Mouse (Mus musculus) hindbrain, postnatal 0 days (tissue): ENCODE results near the gene Pard6a. TPM values are rescaled to one million over a fixed set of nuclear protein-coding genes. Genes with fewer than 3 reads are reported as not detected.
A peak's percentile ranks its signal among the peaks of the same experiment; 100 is the strongest.

ENCODE experiments used
- ATAC-seq: fragments of 200-750 bp; cut with Nextera tagmentation; 2 replicates; pipeline ENCODE4 v1.8.0; 2017; ENCODE audit warnings: mild to moderate bottlenecking, moderate TSS enrichment, moderate library complexity
- DNase-seq: peaks from one replicate; pipeline ENCODE4 v3.0.0-alpha.2; 2015; ENCODE audit warnings: low spot score
- H3K27ac ChIP-seq: fragments of 300-500 bp; sonication (generic); 2 replicates; pipeline ENCODE4 v1.5.1; 2014; ENCODE audit warnings: mild to moderate bottlenecking
- H3K27me3 ChIP-seq: fragments of 300-500 bp; sonication (generic); 2 replicates; pipeline ENCODE4 v1.6.1; 2014; ENCODE audit warnings: low read length, mixed read lengths; ENCODE audit not compliant: insufficient read depth
- H3K36me3 ChIP-seq: fragments of 300-500 bp; sonication (generic); 2 replicates; pipeline ENCODE4 v1.6.1; 2014; ENCODE audit warnings: low read length, mixed read lengths; ENCODE audit not compliant: insufficient read depth
- H3K4me1 ChIP-seq: fragments of 300-500 bp; sonication (generic); 2 replicates; pipeline ENCODE4 v1.6.1; 2014; ENCODE audit warnings: antibody characterized with exemption, low read length, mixed read lengths; ENCODE audit not compliant: insufficient read depth
- H3K4me2 ChIP-seq: fragments of 300-500 bp; sonication (generic); 2 replicates; pipeline ENCODE4 v1.6.1; 2014; ENCODE audit warnings: low read depth, mild to moderate bottlenecking, low read length, moderate library complexity, mixed read lengths
- H3K4me3 ChIP-seq: fragments of 300-500 bp; sonication (generic); 2 replicates; pipeline ENCODE4 v1.5.1; 2014; ENCODE audit warnings: low read length
- H3K9ac ChIP-seq: fragments of 300-500 bp; sonication (generic); replicated peaks from 2 replicates; pipeline ENCODE4 v1.6.1; 2014; ENCODE audit warnings: mild to moderate bottlenecking, low read length, moderate library complexity, mixed read lengths
- H3K9me3 ChIP-seq: fragments of 300-500 bp; sonication (generic); 2 replicates; pipeline ENCODE4 v1.6.1; 2016; ENCODE audit warnings: low read length, mixed read lengths
- CTCF ChIP-seq: IDR thresholded peaks from 2 replicates; pipeline ENCODE4 v1.5.1; 2016; ENCODE audit warnings: antibody characterized with exemption, control low read depth, low read depth
- WGBS: fragments of 180-500 bp; shearing (Covaris S2); extraction: QIAGEN DNeasy Blood & Tissue Kit; methylation state at CpG from one replicate; pipeline ENCODE4 v1.1.7; 2014; 5-methylcytosine and 5-hydroxymethylcytosine counted together
- polyA plus RNA-seq: library from polyadenylated mRNA; unstranded; fragments of >200 nt; fragmentation: Nextera tagmentation; extraction: Ambion mirVana; gene quantifications from 2 replicates; pipeline ENCODE4 v1.2.1, GENCODE M21; 2015
- total RNA-seq: library from RNA; depleted of rRNA; stranded (reverse); fragments of >200 nt; gene quantifications from 2 replicates; pipeline ENCODE4 v1.2.3, GENCODE M21; 2014; rRNA removed

The Pard6a gene
- total and polyA plus RNA-seq, 2 experiments from 2014 or later = 67.6 to 74.4 TPM

- ATAC-seq (no peak), DNase-seq (no peak)
- no peaks in the 10 kb centered on the region for H3K9me3 ChIP-seq
- no peak overlapping the region for H3K4me2 ChIP-seq
- H3K9ac ChIP-seq = no peak overlapping the region
- H3K4me1 ChIP-seq = no peaks in the 10 kb centered on the region
- no peak overlapping the region for H3K27ac ChIP-seq
- no peak overlapping the region for H3K4me3 ChIP-seq
- H3K27me3 ChIP-seq = no peaks in the 10 kb centered on the region
- no peak for TF ChIP-seq CTCF
- WGBS = 90% methylated on average over 5 of the region's 5 CpGs
- H3K36me3 ChIP-seq = no peaks in the 10 kb centered on the region
Measured at GRCm38 (mm10) chr8:105739216-105739615, 38.3 kb downstream of the Pard6a start.

GRCm38 (mm10) chr8:105743301-105743700, 42.4 kb downstream of the Pard6a start:
- H3K36me3 ChIP-seq = no peaks in the 10 kb centered on the region
- no peaks in the 10 kb centered on the region for H3K27me3 ChIP-seq
- no peaks in the 10 kb centered on the region for H3K9me3 ChIP-seq
- DNase-seq (no peak), ATAC-seq (no peak)
- H3K4me2 ChIP-seq = no peak overlapping the region
- no peak for TF ChIP-seq CTCF
- H3K9ac ChIP-seq = no peak overlapping the region
- WGBS = 88% methylated on average over 4 of the region's 4 CpGs
- H3K4me1 ChIP-seq = no peaks in the 10 kb centered on the region
- no peak overlapping the region for H3K27ac ChIP-seq
- no peak overlapping the region for H3K4me3 ChIP-seq

GRCm38 (mm10) chr8:105750606-105751005, 49.7 kb downstream of the Pard6a start:
- Histone ChIP-seq H3K36me3 (no peaks in the 10 kb centered on the region), H3K9ac (peak overlapping the region; percentile 26; the same call in 1 of the 2 replicates), H3K4me2 (peak overlapping the region; percentile 27), H3K27ac (peak overlapping the region; percentile 2; the same call in 1 of the 2 replicates), H3K4me3 (no peak overlapping the region), H3K27me3 (no peaks in the 10 kb centered on the region), H3K9me3 (no peaks in the 10 kb centered on the region), H3K4me1 (peaks cover 7% of the 10 kb centered on the region)
- peak; percentile 75 for DNase-seq
- TF ChIP-seq CTCF = no peak
- 0 out of 2 replicates have a peak, but pooled peaks have one; percentile 21 for ATAC-seq
- 9% methylated on average over 11 of the region's 11 CpGs for WGBS

Other genes with a start within 250 kb of the Pard6a start
- gene Tppp3, start 229.6 kb upstream of the Pard6a start, total RNA-seq = 106 and 108 TPM in 2 replicates
- gene Tppp3, start 229.6 kb upstream of the Pard6a start, polyA plus RNA-seq = 197 and 201 TPM in 2 replicates
- 49.3 and 54.2 TPM in 2 replicates for gene Zdhhc1, start 204.2 kb upstream of the Pard6a start, total RNA-seq
- gene Zdhhc1, start 204.2 kb upstream of the Pard6a start, polyA plus RNA-seq = 31.3 and 34.7 TPM in 2 replicates
- gene Hsd11b2, start 182.4 kb upstream of the Pard6a start, total RNA-seq = 6.1 and 9.9 TPM in 2 replicates
- 6.3 and 7.4 TPM in 2 replicates for gene Hsd11b2, start 182.4 kb upstream of the Pard6a start, polyA plus RNA-seq
- gene Atp6v0d1, start 135.1 kb upstream of the Pard6a start, total RNA-seq = 231 and 249 TPM in 2 replicates
- gene Atp6v0d1, start 135.1 kb upstream of the Pard6a start, polyA plus RNA-seq = 271 and 289 TPM in 2 replicates
- 14.4 and 15.1 TPM in 2 replicates for gene Ripor1, start 95.9 kb upstream of the Pard6a start, total RNA-seq
- gene Ripor1, start 95.9 kb upstream of the Pard6a start, polyA plus RNA-seq = 23.5 and 28.7 TPM in 2 replicates
- 27.4 and 35.9 TPM in 2 replicates for gene Ctcf, start 64.6 kb upstream of the Pard6a start, total RNA-seq
- gene Ctcf, start 64.6 kb upstream of the Pard6a start, polyA plus RNA-seq = 87.4 and 88.1 TPM in 2 replicates
- gene Agrp, start 63.8 kb upstream of the Pard6a start, total RNA-seq = 2.1 TPM in 1 of 2 replicates, not detected in the other
- gene Agrp, start 63.8 kb upstream of the Pard6a start, polyA plus RNA-seq = 1.3 and 1.4 TPM in 2 replicates
- gene Carmil2, start 14.9 kb upstream of the Pard6a start, total RNA-seq = 1.8 and 6.0 TPM in 2 replicates
- 29.1 and 30.5 TPM in 2 replicates for gene Carmil2, start 14.9 kb upstream of the Pard6a start, polyA plus RNA-seq
- gene Acd, start within 50 bp of the Pard6a start, total RNA-seq = 25.8 and 39.3 TPM in 2 replicates
- gene Acd, start within 50 bp of the Pard6a start, polyA plus RNA-seq = 82.1 and 88.2 TPM in 2 replicates
- not detected in 2 replicates for gene 4933405L10Rik, start 6.5 kb downstream of the Pard6a start, total RNA-seq
- 0.38 and 0.42 TPM in 2 replicates for gene 4933405L10Rik, start 6.5 kb downstream of the Pard6a start, polyA plus RNA-seq
- 11.7 and 12.1 TPM in 2 replicates for gene Enkd1, start 7.1 kb downstream of the Pard6a start, total RNA-seq
- 17.3 and 18.5 TPM in 2 replicates for gene Enkd1, start 7.1 kb downstream of the Pard6a start, polyA plus RNA-seq
- 53.1 and 56.3 TPM in 2 replicates for gene Gfod2, start 57.5 kb downstream of the Pard6a start, total RNA-seq
- 53.7 and 53.8 TPM in 2 replicates for gene Gfod2, start 57.5 kb downstream of the Pard6a start, polyA plus RNA-seq
- gene Ranbp10, start 126.2 kb downstream of the Pard6a start, total RNA-seq = 10.5 and 15.7 TPM in 2 replicates
- 6.3 and 7.2 TPM in 2 replicates for gene Ranbp10, start 126.2 kb downstream of the Pard6a start, polyA plus RNA-seq
- 0.36 and 0.37 TPM in 2 replicates for gene Tsnaxip1, start 126.6 kb downstream of the Pard6a start, total RNA-seq
- gene Tsnaxip1, start 126.6 kb downstream of the Pard6a start, polyA plus RNA-seq = 0.64 and 0.71 TPM in 2 replicates
- gene Cenpt, start 152.1 kb downstream of the Pard6a start, total RNA-seq = 40.9 and 45.3 TPM in 2 replicates
- gene Cenpt, start 152.1 kb downstream of the Pard6a start, polyA plus RNA-seq = 39.9 and 42.8 TPM in 2 replicates
- gene Thap11, start 154.0 kb downstream of the Pard6a start, total RNA-seq = 86.9 and 112 TPM in 2 replicates
- gene Thap11, start 154.0 kb downstream of the Pard6a start, polyA plus RNA-seq = 44.9 and 45.6 TPM in 2 replicates
- gene Nutf2, start 159.4 kb downstream of the Pard6a start, total RNA-seq = 20.1 and 49.6 TPM in 2 replicates
- 119 and 158 TPM in 2 replicates for gene Nutf2, start 159.4 kb downstream of the Pard6a start, polyA plus RNA-seq
- 113 and 118 TPM in 2 replicates for gene Edc4, start 179.7 kb downstream of the Pard6a start, total RNA-seq
- gene Edc4, start 179.7 kb downstream of the Pard6a start, polyA plus RNA-seq = 41.7 and 42.0 TPM in 2 replicates
- 0.75 and 3.3 TPM in 2 replicates for gene Nrn1l, start 192.4 kb downstream of the Pard6a start, total RNA-seq
- 1.9 and 2.0 TPM in 2 replicates for gene Nrn1l, start 192.4 kb downstream of the Pard6a start, polyA plus RNA-seq
- gene Pskh1, start 199.3 kb downstream of the Pard6a start, total RNA-seq = 30.0 and 32.3 TPM in 2 replicates
- 11.3 and 11.5 TPM in 2 replicates for gene Pskh1, start 199.3 kb downstream of the Pard6a start, polyA plus RNA-seq
- 1.7 and 5.5 TPM in 2 replicates for gene Ctrl, start 232.7 kb downstream of the Pard6a start, total RNA-seq
- 3.1 and 3.3 TPM in 2 replicates for gene Ctrl, start 232.7 kb downstream of the Pard6a start, polyA plus RNA-seq
- gene Psmb10, start 237.3 kb downstream of the Pard6a start, total RNA-seq = 67.3 and 75.1 TPM in 2 replicates
- gene Psmb10, start 237.3 kb downstream of the Pard6a start, polyA plus RNA-seq = 115 and 117 TPM in 2 replicates
- gene Lcat, start 242.2 kb downstream of the Pard6a start, total RNA-seq = 24.7 and 26.5 TPM in 2 replicates
- gene Lcat, start 242.2 kb downstream of the Pard6a start, polyA plus RNA-seq = 13.0 and 16.8 TPM in 2 replicates